Mouse (Mus musculus): Measurements from ENCODE around the gene Noxa1. TPM values are rescaled to one million over a fixed set of nuclear protein-coding genes. Genes with fewer than 3 reads are reported as not detected.

Gene Noxa1
- polyA plus RNA-seq, 1 experiment: not detected

DNA sequence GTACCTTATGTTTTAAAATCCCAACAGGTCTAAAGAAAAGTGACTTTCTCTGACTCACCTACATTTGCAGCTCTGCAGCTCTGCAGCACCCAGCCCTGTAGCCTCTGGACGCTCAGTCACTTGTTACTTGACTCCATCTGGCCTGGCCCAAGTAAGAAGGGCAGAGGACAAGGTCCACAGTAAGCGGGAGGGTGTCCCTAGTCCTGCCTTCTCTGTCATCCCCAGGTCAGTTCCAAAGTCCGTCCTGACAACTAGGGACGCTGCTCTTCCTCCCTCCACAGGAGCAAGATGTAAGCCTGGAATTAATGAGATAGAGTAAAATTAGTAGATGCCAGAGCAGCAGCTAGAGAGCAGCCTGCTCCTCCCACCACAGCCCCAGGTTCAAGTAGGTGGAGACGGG, 14.9 kb downstream of the Noxa1 start, which contains the start of gene Entpd8:
Entpd8 (plus strand) TSS at position 229 of the 400 bp plus-strand sequence.
- peak; percentile 93 for DNase-seq
- peak within 1 kb of the TSS; percentile 45 for H3K4me3 ChIP-seq (ENCODE audit: insufficient read depth, low read depth, low read length)
- TF ChIP-seq CTCF (conservative IDR thresholded peaks at IDR 0.05; ENCODE audit: insufficient read depth, insufficient read length, low read depth, low read length) (no peak), POLR2A (IDR thresholded peaks at IDR 0.05; ENCODE audit: low read depth, low read length) (peak; percentile 51)
- H3K4me1 ChIP-seq (ENCODE audit: control insufficient read depth, insufficient read depth, low read length): peaks cover 14% of the 10 kb centered on the region
- no peaks in the 10 kb centered on the region for H3K36me3 ChIP-seq (ENCODE audit: control insufficient read depth, insufficient read depth, low read length)
- WGBS: 45% methylated on average over 5 of the region's 5 CpGs
- H3K27me3 ChIP-seq (replicated peaks; ENCODE audit: control insufficient read depth, insufficient read depth, low read length): no peaks in the 10 kb centered on the region
- H3K27ac ChIP-seq (ENCODE audit: insufficient read depth, low read depth, low read length): peak within 1 kb of the TSS; percentile 94

DNA sequence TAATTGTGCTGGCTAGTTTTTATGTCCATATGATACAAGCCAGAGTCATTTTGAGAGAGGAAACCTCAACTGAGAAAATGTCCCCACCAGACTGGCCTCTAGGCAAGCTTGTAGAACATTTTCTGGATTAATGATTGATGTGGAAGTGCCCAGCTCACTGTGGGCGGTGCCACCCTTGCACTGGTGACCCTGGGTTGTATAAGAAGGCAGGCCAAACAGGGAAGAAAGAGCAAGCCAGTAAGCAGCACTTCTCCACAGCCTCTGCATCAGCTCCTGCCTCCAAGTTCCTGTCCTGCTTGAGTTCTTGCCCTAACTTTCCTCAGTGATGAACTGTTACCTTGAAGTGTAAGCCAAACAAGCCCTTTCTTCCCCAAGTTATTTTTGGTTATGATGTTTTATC, 16.0 kb downstream of the Noxa1 start:
- WGBS: 10% methylated on average over 1 of the region's 1 CpGs
- peak; percentile 91 for DNase-seq
- H3K4me1 ChIP-seq (ENCODE audit: control insufficient read depth, insufficient read depth, low read length): peaks cover 16% of the 10 kb centered on the region
- H3K27me3 ChIP-seq (replicated peaks; ENCODE audit: control insufficient read depth, insufficient read depth, low read length): no peaks in the 10 kb centered on the region
- H3K36me3 ChIP-seq (ENCODE audit: control insufficient read depth, insufficient read depth, low read length): no peaks in the 10 kb centered on the region
- TF ChIP-seq POLR2A (IDR thresholded peaks at IDR 0.05; ENCODE audit: low read depth, low read length) (peak; percentile 78), CTCF (conservative IDR thresholded peaks at IDR 0.05; ENCODE audit: insufficient read depth, insufficient read length, low read depth, low read length) (no peak)
- H3K27ac ChIP-seq (ENCODE audit: insufficient read depth, low read depth, low read length): peak overlapping the region; percentile 93
- H3K4me3 ChIP-seq (ENCODE audit: insufficient read depth, low read depth, low read length): no peak overlapping the region

DNA sequence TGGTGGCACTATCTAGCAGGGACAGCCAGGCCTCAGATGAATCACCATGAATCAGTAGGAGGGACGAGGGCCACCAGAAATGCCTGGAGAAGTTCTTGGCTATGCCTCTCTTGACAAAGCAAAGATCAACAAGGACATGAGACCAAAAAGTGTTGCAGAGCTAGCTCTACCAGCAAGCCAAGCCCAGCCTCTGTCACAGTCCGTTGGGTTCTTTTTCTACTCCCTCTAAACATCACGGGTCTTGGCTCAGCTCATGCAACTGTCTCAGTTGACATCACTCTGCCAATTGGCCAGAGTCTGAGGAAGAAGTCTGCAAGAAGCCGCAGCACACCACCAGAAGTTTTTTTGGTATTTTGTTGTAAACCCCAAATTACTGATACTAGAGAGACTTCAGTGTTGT, 19.4 kb downstream of the Noxa1 start:
- peak overlapping the region; percentile 80 for H3K27ac ChIP-seq (ENCODE audit: insufficient read depth, low read depth, low read length)
- no peaks in the 10 kb centered on the region for H3K27me3 ChIP-seq (replicated peaks; ENCODE audit: control insufficient read depth, insufficient read depth, low read length)
- no peak overlapping the region for H3K4me3 ChIP-seq (ENCODE audit: insufficient read depth, low read depth, low read length)
- peak; percentile 92 for DNase-seq
- no peaks in the 10 kb centered on the region for H3K36me3 ChIP-seq (ENCODE audit: control insufficient read depth, insufficient read depth, low read length)
- peaks cover 20% of the 10 kb centered on the region for H3K4me1 ChIP-seq (ENCODE audit: control insufficient read depth, insufficient read depth, low read length)
- WGBS: 28% methylated on average over 4 of the region's 4 CpGs
- TF ChIP-seq POLR2A (IDR thresholded peaks at IDR 0.05; ENCODE audit: low read depth, low read length) (no peak), CTCF (conservative IDR thresholded peaks at IDR 0.05; ENCODE audit: insufficient read depth, insufficient read length, low read depth, low read length) (no peak)

DNA sequence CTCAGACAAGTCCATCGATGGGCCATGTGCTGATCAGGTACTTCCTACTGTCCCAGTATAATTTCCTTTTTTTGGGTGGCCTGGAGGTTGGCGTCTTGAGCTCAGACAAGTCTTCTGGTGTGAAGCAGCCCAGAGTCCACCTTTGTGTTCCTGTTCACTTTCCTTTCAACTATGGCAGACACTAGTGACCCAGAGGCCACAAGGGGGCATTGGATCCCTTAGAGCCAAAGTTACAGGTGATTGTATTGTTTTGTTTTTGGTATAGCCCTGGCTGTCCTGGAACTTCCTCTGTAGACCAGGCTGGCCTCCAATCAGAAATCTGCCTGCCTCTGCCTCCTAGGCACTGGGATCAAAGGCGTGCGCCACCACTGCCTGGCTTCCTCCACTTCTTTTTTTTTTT, 22.6 kb downstream of the Noxa1 start:
- no peak for TF ChIP-seq POLR2A (IDR thresholded peaks at IDR 0.05; ENCODE audit: low read depth, low read length)
- no peak for TF ChIP-seq CTCF (conservative IDR thresholded peaks at IDR 0.05; ENCODE audit: insufficient read depth, insufficient read length, low read depth, low read length)
- no peak overlapping the region for H3K4me3 ChIP-seq (ENCODE audit: insufficient read depth, low read depth, low read length)
- no peak for DNase-seq
- 83% methylated on average over 4 of the region's 4 CpGs for WGBS
- H3K27ac ChIP-seq (ENCODE audit: insufficient read depth, low read depth, low read length): no peak overlapping the region
- peaks cover 16% of the 10 kb centered on the region for H3K4me1 ChIP-seq (ENCODE audit: control insufficient read depth, insufficient read depth, low read length)
- H3K27me3 ChIP-seq (replicated peaks; ENCODE audit: control insufficient read depth, insufficient read depth, low read length): no peaks in the 10 kb centered on the region
- H3K36me3 ChIP-seq (ENCODE audit: control insufficient read depth, insufficient read depth, low read length): no peaks in the 10 kb centered on the region

DNA sequence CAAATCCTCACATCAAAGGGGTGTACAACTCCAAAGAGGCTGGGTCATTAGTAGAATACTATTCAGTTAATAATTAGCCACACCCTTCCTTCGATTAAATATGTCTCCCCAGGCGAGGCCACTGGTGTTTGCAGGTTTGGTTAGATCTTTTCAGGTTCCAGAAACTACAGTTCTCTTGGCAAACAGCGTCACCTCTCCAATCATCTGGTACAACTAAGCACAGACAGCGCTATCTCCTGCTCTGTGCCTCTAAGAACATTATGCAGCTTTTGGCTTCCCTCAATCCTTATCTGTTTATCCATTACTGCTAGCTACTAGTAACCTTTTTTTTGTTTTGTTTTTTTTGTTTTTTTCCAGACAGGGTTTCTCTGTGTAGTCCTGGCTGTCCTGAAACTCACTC, 25.4 kb downstream of the Noxa1 start:
- DNase-seq: no peak
- H3K4me3 ChIP-seq (ENCODE audit: insufficient read depth, low read depth, low read length): no peak overlapping the region
- no peak for TF ChIP-seq POLR2A (IDR thresholded peaks at IDR 0.05; ENCODE audit: low read depth, low read length)
- no peak for TF ChIP-seq CTCF (conservative IDR thresholded peaks at IDR 0.05; ENCODE audit: insufficient read depth, insufficient read length, low read depth, low read length)
- H3K4me1 ChIP-seq (ENCODE audit: control insufficient read depth, insufficient read depth, low read length): peaks cover 4% of the 10 kb centered on the region; the same call in 1 of the 2 replicates
- H3K27me3 ChIP-seq (replicated peaks; ENCODE audit: control insufficient read depth, insufficient read depth, low read length): no peaks in the 10 kb centered on the region
- no peaks in the 10 kb centered on the region for H3K36me3 ChIP-seq (ENCODE audit: control insufficient read depth, insufficient read depth, low read length)
- no peak overlapping the region for H3K27ac ChIP-seq (ENCODE audit: insufficient read depth, low read depth, low read length)
- WGBS: 57% methylated on average over 4 of the region's 4 CpGs

DNA sequence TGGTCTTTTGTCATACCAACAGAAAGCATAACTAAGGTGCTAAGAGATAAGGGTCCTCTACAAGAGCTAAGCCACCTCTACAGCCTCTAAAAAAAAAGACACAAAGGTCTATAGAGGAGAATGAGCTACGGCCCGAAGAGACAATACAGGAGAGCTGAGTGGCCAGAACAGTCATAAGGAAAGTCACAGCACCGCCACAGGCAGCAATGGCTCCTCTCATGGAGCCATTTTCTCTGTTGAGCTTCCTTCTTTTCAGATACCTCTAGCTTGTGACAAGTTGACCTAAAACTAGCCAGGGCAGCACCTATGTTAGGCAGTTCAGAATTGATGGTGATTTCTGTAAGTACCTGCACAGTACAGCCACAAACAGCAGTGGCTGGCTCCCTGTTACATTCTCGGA, 28.4 kb downstream of the Noxa1 start:
- Histone ChIP-seq H3K27me3 (replicated peaks; ENCODE audit: control insufficient read depth, insufficient read depth, low read length) (no peaks in the 10 kb centered on the region), H3K36me3 (ENCODE audit: control insufficient read depth, insufficient read depth, low read length) (no peaks in the 10 kb centered on the region), H3K27ac (ENCODE audit: insufficient read depth, low read depth, low read length) (no peak overlapping the region), H3K4me1 (ENCODE audit: control insufficient read depth, insufficient read depth, low read length) (no peaks in the 10 kb centered on the region; the same call in 1 of the 2 replicates), H3K4me3 (ENCODE audit: insufficient read depth, low read depth, low read length) (no peak overlapping the region)
- WGBS: 83% methylated on average over 4 of the region's 4 CpGs
- DNase-seq: no peak
- TF ChIP-seq POLR2A (IDR thresholded peaks at IDR 0.05; ENCODE audit: low read depth, low read length): no peak
- TF ChIP-seq CTCF (conservative IDR thresholded peaks at IDR 0.05; ENCODE audit: insufficient read depth, insufficient read length, low read depth, low read length): no peak

DNA sequence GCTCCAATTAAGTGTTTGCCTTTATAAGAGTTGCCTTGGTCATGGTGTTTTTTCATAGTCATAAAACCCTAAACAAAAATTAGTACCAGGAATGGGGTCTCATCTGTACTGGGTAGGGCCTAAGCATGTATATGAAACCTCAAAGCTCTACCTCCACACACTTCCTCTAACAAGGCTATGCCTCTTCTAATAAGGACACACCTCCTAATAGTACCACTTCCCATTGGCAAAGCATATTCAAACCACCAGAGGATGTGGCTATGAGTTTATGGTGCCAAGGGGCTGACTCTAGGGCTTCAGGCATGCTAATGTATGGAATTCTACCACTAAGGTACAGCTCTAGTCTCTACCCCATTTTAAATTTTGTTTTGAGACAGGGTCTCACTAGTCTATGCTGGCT, 29.4 kb downstream of the Noxa1 start:
- H3K36me3 ChIP-seq (ENCODE audit: control insufficient read depth, insufficient read depth, low read length): no peaks in the 10 kb centered on the region
- no peaks in the 10 kb centered on the region for H3K27me3 ChIP-seq (replicated peaks; ENCODE audit: control insufficient read depth, insufficient read depth, low read length)
- H3K4me1 ChIP-seq (ENCODE audit: control insufficient read depth, insufficient read depth, low read length): no peaks in the 10 kb centered on the region; the same call in 1 of the 2 replicates
- H3K27ac ChIP-seq (ENCODE audit: insufficient read depth, low read depth, low read length): no peak overlapping the region
- TF ChIP-seq CTCF (conservative IDR thresholded peaks at IDR 0.05; ENCODE audit: insufficient read depth, insufficient read length, low read depth, low read length): no peak
- no peak for TF ChIP-seq POLR2A (IDR thresholded peaks at IDR 0.05; ENCODE audit: low read depth, low read length)
- H3K4me3 ChIP-seq (ENCODE audit: insufficient read depth, low read depth, low read length): no peak overlapping the region
- DNase-seq: no peak

Data from kidney, adult 2 months (tissue).